Mouse (Mus musculus) hindbrain, embryonic 16.5 days (tissue): ENCODE measurements at regions not wholly inside any gene's neighbourhood (a gene's known extent, or its start where the extent isn't known, plus 50 kb on each side); places are given as distances from the start of the nearest gene placed in this dataset. TPM values are rescaled to one million over a fixed set of nuclear protein-coding genes. Genes with fewer than 3 reads are reported as not detected.

ENCODE experiments used
- ATAC-seq: fragments of 200-750 bp; cut with Nextera tagmentation; 2 replicates; pipeline ENCODE4 v1.8.0; 2017; ENCODE audit warnings: moderate TSS enrichment, moderate library complexity
- H3K27ac ChIP-seq: fragments of 300-500 bp; sonication (generic); 2 replicates; pipeline ENCODE4 v1.5.1; 2014; ENCODE audit warnings: low read depth, mild to moderate bottlenecking, control low read depth, low read length, moderate library complexity
- H3K27me3 ChIP-seq: fragments of 300-500 bp; sonication (generic); replicated peaks from 2 replicates; pipeline ENCODE4 v1.6.1; 2014; ENCODE audit warnings: low read length; ENCODE audit not compliant: control insufficient read depth, insufficient read depth
- H3K36me3 ChIP-seq: fragments of 300-500 bp; sonication (generic); 2 replicates; pipeline ENCODE4 v1.6.1; 2014; ENCODE audit warnings: mild to moderate bottlenecking, low read length, moderate library complexity, mixed read lengths; ENCODE audit not compliant: control insufficient read depth, insufficient read depth
- H3K4me1 ChIP-seq: fragments of 300-500 bp; sonication (generic); 2 replicates; pipeline ENCODE4 v1.6.1; 2014; ENCODE audit warnings: low read depth, low read length; ENCODE audit not compliant: control insufficient read depth, insufficient read depth
- H3K4me2 ChIP-seq: fragments of 300-500 bp; sonication (generic); 2 replicates; pipeline ENCODE4 v1.6.1; 2014; ENCODE audit warnings: mild to moderate bottlenecking, low read length, control low read depth, moderate library complexity
- H3K4me3 ChIP-seq: fragments of 300-500 bp; sonication (generic); 2 replicates; pipeline ENCODE4 v1.5.1; 2014; ENCODE audit warnings: mild to moderate bottlenecking, low read length, control low read depth, moderate library complexity
- H3K9ac ChIP-seq: fragments of 300-500 bp; sonication (generic); 2 replicates; pipeline ENCODE4 v1.6.1; 2014; ENCODE audit warnings: low read depth, mild to moderate bottlenecking, control low read depth, low read length, moderate library complexity
- H3K9me3 ChIP-seq: fragments of 300-500 bp; sonication (generic); 2 replicates; pipeline ENCODE4 v1.6.1; 2014; ENCODE audit warnings: mild to moderate bottlenecking, low read length, moderate library complexity; ENCODE audit not compliant: control insufficient read depth
- WGBS: fragments of 180-500 bp; shearing (Covaris S2); extraction: QIAGEN DNeasy Blood & Tissue Kit; methylation state at CpG from one replicate; pipeline ENCODE4 v1.1.7; 2014; 5-methylcytosine and 5-hydroxymethylcytosine counted together
- microRNA-seq: library from miRNA; unstranded; fragments of <30 nt; microRNA quantifications from one replicate; pipeline ENCODE4, GENCODE M21; 2017

- no peaks in the 10 kb centered on the region for H3K27me3 ChIP-seq
Measured at GRCm38 (mm10) chr4:93444666-93445065, 109.4 kb upstream of the Tusc1 start.

GRCm38 (mm10) chr4:93438587-93439336 is 103.5 kb upstream of the Tusc1 start:
- H3K36me3 ChIP-seq = no peaks in the 10 kb centered on the region
- H3K27ac ChIP-seq = no peak overlapping the region
- WGBS = 65% methylated on average over 3 of the region's 3 CpGs
- H3K4me2 ChIP-seq = no peak overlapping the region
- H3K4me1 ChIP-seq = no peaks in the 10 kb centered on the region
- H3K4me3 ChIP-seq = no peak overlapping the region
- H3K9ac ChIP-seq = no peak overlapping the region
- 0 out of 2 replicates have a peak, but pooled peaks have one; percentile 27 for ATAC-seq
- no peaks in the 10 kb centered on the region for H3K27me3 ChIP-seq
- no peaks in the 10 kb centered on the region for H3K9me3 ChIP-seq

More at GRCm38 (mm10) chr4:93444666-93445065, 109.4 kb upstream of the Tusc1 start:
- no peaks in the 10 kb centered on the region for H3K9me3 ChIP-seq
- no peaks in the 10 kb centered on the region for H3K4me1 ChIP-seq
- no peak overlapping the region for H3K9ac ChIP-seq
- no peak for ATAC-seq
- H3K27ac ChIP-seq = no peak overlapping the region
- no peaks in the 10 kb centered on the region for H3K36me3 ChIP-seq
- H3K4me2 ChIP-seq = no peak overlapping the region
- no peak overlapping the region for H3K4me3 ChIP-seq

- WGBS = 46% methylated on average over 3 of the region's 3 CpGs
- Histone ChIP-seq H3K9me3 (no peaks in the 10 kb centered on the region), H3K4me2 (no peak overlapping the region), H3K4me1 (no peaks in the 10 kb centered on the region), H3K36me3 (no peaks in the 10 kb centered on the region), H3K4me3 (no peak overlapping the region), H3K27ac (no peak overlapping the region), H3K9ac (no peak overlapping the region), H3K27me3 (no peaks in the 10 kb centered on the region)
- ATAC-seq = no peak
Measured at GRCm38 (mm10) chr4:93437386-93438130, 102.2 kb upstream of the Tusc1 start.

GRCm38 (mm10) chr4:93412695-93413094 is 77.4 kb upstream of the Tusc1 start:
- no peaks in the 10 kb centered on the region for H3K27me3 ChIP-seq
- no peaks in the 10 kb centered on the region for H3K4me1 ChIP-seq
- H3K36me3 ChIP-seq = no peaks in the 10 kb centered on the region
- no peak for ATAC-seq
- H3K27ac ChIP-seq = no peak overlapping the region
- no peak overlapping the region for H3K4me3 ChIP-seq
- H3K9me3 ChIP-seq = no peaks in the 10 kb centered on the region
- H3K9ac ChIP-seq = no peak overlapping the region
- no peak overlapping the region for H3K4me2 ChIP-seq

- WGBS = 16% methylated on average over 2 of the region's 2 CpGs
Measured at GRCm38 (mm10) chr4:93406876-93407275, 71.6 kb upstream of the Tusc1 start.

GRCm38 (mm10) chr4:93400579-93400978 is 65.3 kb upstream of the Tusc1 start:
- no peak overlapping the region for H3K9ac ChIP-seq
- ATAC-seq = no peak
- H3K4me3 ChIP-seq = no peak overlapping the region
- H3K9me3 ChIP-seq = no peaks in the 10 kb centered on the region; the same call in 1 of the 2 replicates
- no peaks in the 10 kb centered on the region for H3K27me3 ChIP-seq
- H3K4me2 ChIP-seq = no peak overlapping the region
- H3K36me3 ChIP-seq = no peaks in the 10 kb centered on the region
- H3K27ac ChIP-seq = no peak overlapping the region
- no peaks in the 10 kb centered on the region for H3K4me1 ChIP-seq

More at GRCm38 (mm10) chr4:93406876-93407275, 71.6 kb upstream of the Tusc1 start:
- Histone ChIP-seq H3K27me3 (no peaks in the 10 kb centered on the region), H3K9ac (no peak overlapping the region), H3K4me2 (no peak overlapping the region), H3K9me3 (no peaks in the 10 kb centered on the region; the same call in 1 of the 2 replicates), H3K27ac (no peak overlapping the region), H3K4me3 (no peak overlapping the region), H3K36me3 (no peaks in the 10 kb centered on the region), H3K4me1 (no peaks in the 10 kb centered on the region)
- ATAC-seq = no peak

Small RNA genes in the stretch of these regions (microRNA-seq; reads per million reads assigned to microRNA genes)
- not detected for gene Gm22619
